Mouse (Mus musculus) liver (tissue): ENCODE measurements around the gene Mymk.
A peak's percentile ranks its signal among the peaks of the same experiment; 100 is the strongest.

Source experiments
- DNase-seq: peaks from one replicate; pipeline ENCODE4 v3.0.0-alpha.2; 2020; ENCODE audit warnings: mixed read lengths

Mymk gene

DNA sequence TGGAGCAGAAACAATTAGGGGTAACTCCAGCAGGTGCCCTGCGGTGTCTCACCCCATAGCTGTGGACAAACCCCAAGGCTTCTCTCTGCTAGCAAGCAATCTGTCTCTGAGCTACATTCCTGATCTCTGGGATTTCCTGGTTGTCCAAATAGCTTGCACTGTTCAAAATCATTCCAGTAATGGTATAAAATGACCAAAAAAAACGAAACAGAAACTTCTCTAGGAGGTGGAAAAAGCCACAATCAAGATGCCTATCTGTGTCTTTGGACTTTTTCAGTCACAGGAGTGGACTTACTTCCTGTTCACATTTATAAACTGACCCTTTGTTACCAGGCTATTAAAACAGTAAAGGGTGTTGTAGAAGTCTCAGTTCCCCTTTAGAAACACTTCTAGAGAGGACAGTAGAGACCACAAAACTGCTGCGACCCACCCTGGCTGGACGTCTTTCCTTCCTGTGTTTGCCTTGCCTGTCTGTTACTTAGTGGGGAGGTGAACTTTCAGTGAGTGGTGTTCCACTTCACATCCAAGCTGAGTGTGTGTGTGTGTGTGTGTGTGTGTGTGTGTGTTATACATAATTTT lies 43.5 kb downstream of the Mymk start:
- DNase-seq = no peak

DNA sequence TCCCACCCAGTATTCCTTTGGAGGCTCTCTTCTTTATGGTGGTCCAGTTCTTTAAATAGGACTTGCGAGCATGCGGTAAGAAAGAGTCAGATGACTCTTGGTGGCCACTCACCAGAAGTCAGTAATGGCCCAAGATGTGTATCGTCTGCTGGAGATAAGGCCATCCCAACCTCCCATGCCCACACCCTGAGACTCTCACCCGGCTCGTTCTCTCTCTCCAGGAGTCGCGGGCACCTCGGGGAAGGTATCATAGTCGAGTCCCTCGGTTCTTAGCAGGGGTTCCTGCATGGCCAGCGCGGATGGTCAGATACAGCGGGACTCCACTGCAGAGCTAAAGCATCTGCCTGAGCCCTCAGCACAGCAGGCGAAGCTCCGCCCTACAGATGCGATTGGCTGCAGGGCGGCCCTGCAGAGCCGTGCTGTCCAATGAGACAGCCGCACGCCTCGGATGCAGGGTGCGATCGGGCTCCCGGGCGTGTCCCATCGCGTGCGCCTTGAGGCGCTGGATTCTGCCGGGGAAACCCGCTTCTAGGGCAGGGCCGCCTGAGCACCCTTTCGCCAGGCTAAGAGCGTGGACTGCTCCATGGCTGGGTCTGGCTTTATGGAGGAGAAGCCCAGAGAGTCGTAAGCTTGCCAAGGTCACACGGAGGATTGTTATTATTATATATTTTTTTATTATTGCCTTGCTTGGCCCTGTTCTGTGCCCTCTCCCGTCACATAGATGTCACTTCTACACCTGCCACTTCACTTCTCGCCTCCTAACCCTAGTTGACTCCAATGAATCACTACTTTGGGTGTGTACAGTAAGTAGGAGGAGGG lies 44.2 kb downstream of the Mymk start, which contains the start of gene Slc2a6:
TSS of gene Slc2a6 (minus strand) at position 381 of the 819 bp plus-strand sequence.
- peak; percentile 86 for DNase-seq

DNA sequence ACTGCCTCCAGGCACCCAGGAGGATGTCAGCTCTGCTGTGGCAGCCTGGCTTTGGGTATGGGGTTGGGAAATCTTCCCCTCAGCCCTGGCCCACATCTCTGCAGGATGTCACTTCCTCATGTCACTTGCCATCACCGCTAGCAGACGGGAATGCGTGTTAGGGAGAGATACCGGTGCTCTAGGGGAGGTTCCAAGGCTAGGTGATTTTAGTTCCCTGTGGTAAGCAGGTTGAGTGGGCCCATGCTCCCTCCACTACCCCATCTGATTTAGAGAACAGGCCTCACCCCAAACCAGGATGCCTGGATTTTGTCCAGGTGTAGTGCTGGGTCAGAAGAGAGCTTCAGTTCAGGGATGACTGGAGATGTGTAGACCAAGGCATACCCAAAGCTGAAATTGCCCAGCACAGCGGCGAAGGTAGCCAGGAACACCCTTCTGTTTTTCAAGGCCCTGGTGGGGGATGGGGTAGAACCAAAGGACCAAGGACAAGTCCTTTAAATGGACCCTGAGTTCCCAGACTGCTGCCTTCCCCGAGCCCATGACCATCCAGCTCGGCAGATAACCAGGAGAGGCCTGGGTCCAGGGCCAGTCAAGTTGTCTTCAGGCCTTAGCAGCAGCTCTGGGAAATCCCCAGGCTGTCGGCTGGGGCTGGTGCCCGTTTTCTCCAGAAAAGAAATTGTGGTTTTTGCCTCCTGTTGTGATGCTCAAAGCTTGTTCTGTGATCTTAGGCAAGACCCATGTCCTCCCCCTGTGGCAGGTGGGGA lies 44.9 kb downstream of the Mymk start:
- no peak for DNase-seq

DNA sequence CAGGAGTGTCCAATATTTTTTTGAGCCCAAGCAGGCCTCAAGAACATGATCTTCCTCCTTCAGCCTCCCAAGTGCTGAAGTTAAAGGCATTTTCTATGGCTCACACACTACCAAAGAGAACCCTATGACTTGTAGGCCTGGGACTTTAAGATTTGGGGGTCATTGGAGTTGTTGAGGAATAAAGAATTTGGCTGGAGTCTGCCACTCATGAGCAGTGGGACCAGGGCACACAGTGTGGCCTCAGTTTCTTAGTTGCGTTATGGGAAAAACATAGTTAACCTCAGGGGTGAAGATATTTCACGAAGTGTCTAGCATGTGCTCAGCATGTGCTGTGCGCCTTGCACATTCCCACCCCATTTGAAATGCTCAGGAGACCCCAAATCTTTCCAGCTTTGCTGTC lies 45.6 kb downstream of the Mymk start:
- no peak for DNase-seq

DNA sequence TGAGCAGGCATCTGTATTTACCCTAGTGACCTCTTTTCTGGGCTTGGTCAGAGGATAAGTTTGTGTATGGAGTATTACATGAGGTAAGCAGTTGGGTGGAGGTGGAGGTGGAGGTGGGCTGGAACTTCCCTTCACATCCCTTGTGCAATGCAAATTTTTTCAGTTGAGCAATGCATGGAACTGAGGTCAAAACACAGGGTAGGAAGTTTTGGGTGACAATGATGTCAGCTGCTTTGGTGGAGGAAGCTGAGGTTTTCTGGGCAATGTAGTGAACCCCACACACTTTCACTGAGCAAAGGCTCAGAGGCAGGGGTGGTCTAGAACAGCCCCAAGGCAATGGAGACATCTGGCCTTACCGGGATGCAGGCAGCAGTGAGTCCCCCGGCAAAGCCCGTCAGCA lies 46.4 kb downstream of the Mymk start:
- DNase-seq = no peak

DNA sequence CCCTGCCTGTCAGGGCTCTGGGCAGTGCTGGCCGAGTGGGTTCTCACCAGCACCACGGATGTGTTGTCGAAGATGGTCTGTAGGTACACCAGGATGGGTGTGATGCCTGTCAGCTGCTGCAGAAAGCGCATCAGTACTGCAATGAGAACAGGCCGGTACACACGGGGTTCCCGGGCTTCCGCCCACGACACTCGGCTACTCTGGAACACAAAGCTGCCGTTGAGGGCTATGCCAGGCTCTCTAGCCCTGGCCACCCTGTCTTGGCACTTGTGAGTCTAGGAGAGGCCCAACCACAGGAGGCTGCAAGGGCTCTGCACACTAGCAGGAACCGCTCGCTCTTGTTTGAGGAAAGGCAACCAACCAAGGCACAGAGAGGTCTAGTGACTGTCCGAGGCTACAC lies 47.8 kb downstream of the Mymk start:
- DNase-seq = no peak

DNA sequence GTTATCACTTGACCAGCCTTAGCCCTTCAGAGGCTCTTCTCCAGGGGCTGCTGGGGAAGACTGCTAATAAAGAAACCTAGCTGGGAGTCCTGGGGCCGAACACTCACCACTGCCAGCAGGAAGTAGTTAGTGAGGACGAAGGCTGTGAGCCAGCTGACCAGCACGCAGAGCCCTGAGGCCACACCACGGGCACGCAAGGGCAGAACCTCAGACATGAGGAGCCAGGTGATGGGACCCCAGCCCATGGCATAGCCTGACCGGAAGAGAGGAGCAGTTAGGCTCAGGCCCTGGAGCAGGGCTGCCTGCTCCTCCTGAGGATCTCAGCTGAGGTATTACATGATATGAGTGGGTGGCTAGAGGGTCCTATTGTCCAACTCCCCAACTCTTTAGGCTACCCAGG lies 49.4 kb downstream of the Mymk start:
- DNase-seq = no peak

DNA sequence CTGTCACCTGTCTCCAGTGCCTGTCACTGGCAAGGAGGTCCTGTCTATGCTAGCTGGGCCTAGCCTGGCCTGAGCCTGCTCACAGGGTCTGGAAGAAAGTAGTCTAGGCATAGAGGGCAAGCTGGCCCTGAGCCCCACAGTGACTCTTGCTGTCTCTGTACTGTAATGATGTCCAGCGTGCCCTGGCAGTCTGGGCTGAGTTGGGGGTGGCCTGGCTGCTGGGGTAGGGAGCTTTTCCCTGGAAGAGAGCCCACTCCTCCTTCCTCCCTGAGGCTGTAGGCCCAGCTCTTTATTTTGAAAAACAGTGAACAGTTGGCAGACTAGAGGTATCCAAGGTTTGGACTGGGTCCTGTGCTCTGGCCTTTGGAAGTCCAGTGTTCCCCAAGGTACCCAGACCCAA lies 50.9 kb downstream of the Mymk start:
- no peak for DNase-seq

DNA sequence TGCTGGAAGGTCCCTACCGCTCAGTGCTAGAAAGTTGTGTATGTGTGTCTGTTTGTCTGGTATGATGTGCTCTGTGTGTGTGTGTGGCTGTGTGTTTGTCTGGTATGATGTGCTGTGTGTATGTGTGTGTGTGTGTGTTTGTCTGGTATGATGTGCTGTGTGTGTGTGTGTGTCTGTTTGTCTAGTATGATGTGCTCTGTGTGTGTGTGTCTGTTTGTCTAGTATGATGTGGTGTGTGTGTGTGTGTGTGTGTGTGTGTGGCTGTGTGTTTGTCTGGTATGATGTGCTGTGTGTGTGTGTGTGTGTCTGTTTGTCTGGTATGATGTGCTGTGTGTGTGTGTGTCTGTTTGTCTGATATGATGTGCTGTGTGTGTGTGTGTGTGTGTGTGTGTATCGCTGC lies 52.4 kb downstream of the Mymk start:
- DNase-seq = no peak

DNA sequence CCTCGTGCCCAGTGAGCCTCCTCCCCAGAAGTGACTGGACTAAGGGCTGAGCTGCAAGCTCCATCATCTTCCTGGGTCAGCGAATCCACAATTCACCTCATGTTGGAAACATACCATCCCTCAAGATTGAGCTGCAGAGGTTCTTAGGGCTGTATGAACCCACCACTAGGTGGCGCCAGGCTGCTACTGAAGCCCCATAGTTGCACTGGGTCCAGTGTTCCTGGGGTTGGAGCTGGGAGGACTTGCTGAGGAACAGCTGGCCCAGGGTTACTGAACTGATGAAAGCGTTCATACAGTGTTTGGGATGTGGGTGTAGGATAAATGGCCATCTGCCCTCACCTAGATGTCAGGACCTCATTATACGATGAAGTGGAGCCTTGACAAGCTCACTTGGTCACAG lies 54.2 kb downstream of the Mymk start:
- peak; percentile 70 for DNase-seq
